Mouse (Mus musculus) erythroblast, embryonic 14.5 days (primary cell): ENCODE measurements around the gene Abca4. TPM values are rescaled to one million over a fixed set of nuclear protein-coding genes. Genes with fewer than 3 reads are reported as not detected.

Experiments
- H3K27me3 ChIP-seq: 2 replicates; pipeline ENCODE4 v1.6.1; 2012; ENCODE audit warnings: inconsistent platforms; ENCODE audit not compliant: control insufficient read depth
- H3K36me3 ChIP-seq: 2 replicates; pipeline ENCODE4 v1.6.1; 2012; ENCODE audit warnings: mild to moderate bottlenecking, inconsistent platforms; ENCODE audit not compliant: control insufficient read depth
- H3K4me1 ChIP-seq: 2 replicates; pipeline ENCODE4 v1.6.1; 2012; ENCODE audit warnings: inconsistent platforms; ENCODE audit not compliant: control insufficient read depth
- H3K4me3 ChIP-seq: replicated peaks from 2 replicates; pipeline ENCODE3; 2012; ENCODE audit warnings: moderate library complexity, mild to moderate bottlenecking, inconsistent platforms
- H3K9me3 ChIP-seq: 2 replicates; pipeline ENCODE4 v1.6.1; 2012; ENCODE audit warnings: low read length, inconsistent platforms, mixed read lengths; ENCODE audit not compliant: control insufficient read depth
- GATA1 ChIP-seq: IDR thresholded peaks from 2 replicates; pipeline ENCODE4 v1.6.1; 2012; ENCODE audit warnings: low read length, inconsistent platforms, mixed read lengths
- TAL1 ChIP-seq: IDR thresholded peaks from 3 replicates; pipeline ENCODE4 v1.6.1; 2012; ENCODE audit warnings: low read length, inconsistent platforms, mixed read lengths
- polyA plus RNA-seq: library from polyadenylated mRNA; stranded (reverse); fragments of >175 nt; gene quantifications from 2 replicates; pipeline ENCODE4 v1.2.3, GENCODE M21; 2012

The Abca4 gene
- polyA plus RNA-seq, 1 experiment = 0.05 TPM

- no peaks in the 10 kb centered on the region for H3K36me3 ChIP-seq
- H3K27me3 ChIP-seq = no peaks in the 10 kb centered on the region
- TF ChIP-seq GATA1 (no peak), TAL1 (no peak)
- no peak overlapping the region for H3K4me3 ChIP-seq
- H3K9me3 ChIP-seq = no peaks in the 10 kb centered on the region
- peaks cover 8% of the 10 kb centered on the region for H3K4me1 ChIP-seq
Observed at GRCm38 (mm10) chr3:122119733-122120132, 75.5 kb downstream of the Abca4 start.

- no peaks in the 10 kb centered on the region for H3K36me3 ChIP-seq
Observed at GRCm38 (mm10) chr3:122120217-122120616, 76.0 kb downstream of the Abca4 start.

GRCm38 (mm10) chr3:122122127-122122663 is 78.0 kb downstream of the Abca4 start:
- peaks cover 8% of the 10 kb centered on the region for H3K4me1 ChIP-seq
- peak overlapping the region; percentile 40 for H3K4me3 ChIP-seq
- no peaks in the 10 kb centered on the region for H3K27me3 ChIP-seq
- H3K36me3 ChIP-seq = no peaks in the 10 kb centered on the region
- no peaks in the 10 kb centered on the region for H3K9me3 ChIP-seq
- TF ChIP-seq GATA1 (no peak), TAL1 (no peak)

More at GRCm38 (mm10) chr3:122120217-122120616, 76.0 kb downstream of the Abca4 start:
- Histone ChIP-seq H3K27me3 (no peaks in the 10 kb centered on the region), H3K4me1 (peaks cover 8% of the 10 kb centered on the region), H3K9me3 (no peaks in the 10 kb centered on the region), H3K4me3 (no peak overlapping the region)
- TF ChIP-seq GATA1 = no peak
- no peak for TF ChIP-seq TAL1

GRCm38 (mm10) chr3:122122838-122123237 is 78.6 kb downstream of the Abca4 start:
- Histone ChIP-seq H3K4me3 (no peak overlapping the region), H3K36me3 (no peaks in the 10 kb centered on the region), H3K4me1 (peaks cover 8% of the 10 kb centered on the region), H3K9me3 (no peaks in the 10 kb centered on the region), H3K27me3 (no peaks in the 10 kb centered on the region)
- TF ChIP-seq TAL1 (no peak), GATA1 (no peak)

- H3K27me3 ChIP-seq = no peaks in the 10 kb centered on the region
- H3K36me3 ChIP-seq = no peaks in the 10 kb centered on the region
- no peaks in the 10 kb centered on the region for H3K4me1 ChIP-seq
- H3K4me3 ChIP-seq = no peak overlapping the region
- TF ChIP-seq TAL1 (no peak), GATA1 (no peak)
- no peaks in the 10 kb centered on the region for H3K9me3 ChIP-seq
Observed at GRCm38 (mm10) chr3:122128999-122129493, 84.8 kb downstream of the Abca4 start.

- no peaks in the 10 kb centered on the region for H3K4me1 ChIP-seq
- no peak for TF ChIP-seq GATA1
- no peak for TF ChIP-seq TAL1
- H3K27me3 ChIP-seq = no peaks in the 10 kb centered on the region
- H3K4me3 ChIP-seq = no peak overlapping the region
- H3K9me3 ChIP-seq = no peaks in the 10 kb centered on the region
- H3K36me3 ChIP-seq = no peaks in the 10 kb centered on the region
Observed at GRCm38 (mm10) chr3:122130771-122131170, 86.5 kb downstream of the Abca4 start.

- no peaks in the 10 kb centered on the region for H3K36me3 ChIP-seq
- no peaks in the 10 kb centered on the region for H3K9me3 ChIP-seq
- no peaks in the 10 kb centered on the region for H3K4me1 ChIP-seq
- no peaks in the 10 kb centered on the region for H3K27me3 ChIP-seq
- no peak overlapping the region for H3K4me3 ChIP-seq
- TF ChIP-seq TAL1 = no peak
- no peak for TF ChIP-seq GATA1
Observed at GRCm38 (mm10) chr3:122131633-122132032, 87.4 kb downstream of the Abca4 start.

- no peaks in the 10 kb centered on the region for H3K9me3 ChIP-seq
- no peak overlapping the region for H3K4me3 ChIP-seq
- no peaks in the 10 kb centered on the region for H3K36me3 ChIP-seq
- H3K4me1 ChIP-seq = no peaks in the 10 kb centered on the region
- 0 out of 2 replicates have a peak, but pooled peaks cover 2% of the 10 kb centered on the region for H3K27me3 ChIP-seq
- TF ChIP-seq GATA1 = no peak
- TF ChIP-seq TAL1 = no peak
Observed at GRCm38 (mm10) chr3:122133255-122133654, 89.0 kb downstream of the Abca4 start.

GRCm38 (mm10) chr3:122133840-122134239 is 89.6 kb downstream of the Abca4 start:
- Histone ChIP-seq H3K4me3 (no peak overlapping the region), H3K4me1 (no peaks in the 10 kb centered on the region), H3K36me3 (no peaks in the 10 kb centered on the region), H3K27me3 (peaks cover 4% of the 10 kb centered on the region; the same call in 1 of the 2 replicates), H3K9me3 (no peaks in the 10 kb centered on the region)
- TF ChIP-seq GATA1 (no peak), TAL1 (no peak)
